Mouse (Mus musculus): ENCODE results near the gene Rbbp4. TPM values are rescaled to one million over a fixed set of nuclear protein-coding genes. Genes with fewer than 3 reads are reported as not detected.
A peak's percentile ranks its signal among the peaks of the same experiment; 100 is the strongest.

The Rbbp4 gene
- polyA plus RNA-seq, 1 experiment from 2014 or later: 428 TPM

GRCm38 (mm10) chr4:129320876-129321275, 14.3 kb downstream of the Rbbp4 start:
- no peaks in the 10 kb centered on the region for H3K9me3 ChIP-seq (replicated peaks; ENCODE audit: control insufficient read depth, low read length)
- H3K4me2 ChIP-seq (ENCODE audit: low read length): no peak overlapping the region
- H3K4me1 ChIP-seq (ENCODE audit: control insufficient read depth, insufficient read depth, low read length): no peaks in the 10 kb centered on the region
- H3K27ac ChIP-seq (ENCODE audit: low read depth, low read length): no peak overlapping the region
- WGBS: 94% methylated on average over 1 of the region's 1 CpGs
- H3K36me3 ChIP-seq (ENCODE audit: control insufficient read depth, insufficient read depth, low read length): peaks cover 68% of the 10 kb centered on the region
- no peak for DNase-seq (ENCODE audit: low spot score)
- no peak for ATAC-seq
- H3K27me3 ChIP-seq (replicated peaks; ENCODE audit: control insufficient read depth, insufficient read depth, low read length): no peaks in the 10 kb centered on the region
- H3K4me3 ChIP-seq (ENCODE audit: low read depth, low read length): no peak overlapping the region
- no peak overlapping the region for H3K9ac ChIP-seq (ENCODE audit: low read length)

DNA sequence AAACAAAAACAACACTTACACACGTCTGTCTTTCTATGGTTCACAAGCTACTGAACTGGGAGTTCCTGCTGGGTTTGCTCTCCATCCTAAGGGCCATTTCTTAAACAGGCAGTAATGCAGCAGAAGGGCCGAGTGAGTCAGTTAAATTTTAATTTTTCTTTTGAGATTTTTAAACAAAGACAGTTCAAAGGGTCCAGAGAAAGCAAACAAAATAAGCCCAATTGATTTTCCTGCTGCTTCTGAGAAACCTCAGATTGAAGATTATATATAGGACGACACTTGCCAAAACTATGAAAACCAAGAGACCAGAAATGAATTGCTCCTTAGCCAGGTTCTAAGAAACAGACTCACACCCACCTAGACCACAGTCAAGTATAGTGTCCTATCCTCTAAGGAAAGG, 21.3 kb downstream of the Rbbp4 start:
- no peaks in the 10 kb centered on the region for H3K27me3 ChIP-seq (replicated peaks; ENCODE audit: control insufficient read depth, insufficient read depth, low read length)
- H3K4me3 ChIP-seq (ENCODE audit: low read depth, low read length): no peak overlapping the region
- no peaks in the 10 kb centered on the region for H3K4me1 ChIP-seq (ENCODE audit: control insufficient read depth, insufficient read depth, low read length)
- no peak overlapping the region for H3K27ac ChIP-seq (ENCODE audit: low read depth, low read length)
- H3K4me2 ChIP-seq (ENCODE audit: low read length): no peak overlapping the region
- WGBS: 84% methylated on average over 3 of the region's 3 CpGs
- no peaks in the 10 kb centered on the region for H3K9me3 ChIP-seq (replicated peaks; ENCODE audit: control insufficient read depth, low read length)
- no peak overlapping the region for H3K9ac ChIP-seq (ENCODE audit: low read length)
- peaks cover 88% of the 10 kb centered on the region for H3K36me3 ChIP-seq (ENCODE audit: control insufficient read depth, insufficient read depth, low read length)
- DNase-seq (ENCODE audit: low spot score) (no peak), ATAC-seq (no peak)

DNA sequence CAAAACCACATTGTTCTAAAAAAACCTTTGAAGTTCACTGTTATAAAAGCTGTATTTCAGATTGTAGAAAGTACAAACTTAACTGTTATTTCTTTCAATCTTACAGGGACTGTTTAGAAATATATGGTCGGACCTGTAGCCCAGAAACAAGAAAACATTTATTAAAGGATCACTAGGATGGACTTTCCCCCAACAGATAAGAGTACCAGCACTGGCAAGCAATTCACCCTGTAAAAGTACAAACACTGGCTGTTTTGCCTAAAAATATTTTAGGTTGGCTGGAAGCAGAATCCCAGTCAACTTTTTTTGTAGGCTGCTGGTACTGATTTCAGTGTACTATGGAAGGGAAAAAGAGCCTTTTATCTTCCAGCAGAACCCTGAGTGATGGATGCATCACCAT, 27.2 kb downstream of the Rbbp4 start:
- no peak overlapping the region for H3K9ac ChIP-seq (ENCODE audit: low read length)
- H3K36me3 ChIP-seq (ENCODE audit: control insufficient read depth, insufficient read depth, low read length): peaks cover 58% of the 10 kb centered on the region
- ATAC-seq (no peak), DNase-seq (ENCODE audit: low spot score) (no peak)
- H3K27ac ChIP-seq (ENCODE audit: low read depth, low read length): no peak overlapping the region
- H3K4me1 ChIP-seq (ENCODE audit: control insufficient read depth, insufficient read depth, low read length): no peaks in the 10 kb centered on the region
- no peak overlapping the region for H3K4me3 ChIP-seq (ENCODE audit: low read depth, low read length)
- 92% methylated on average over 1 of the region's 1 CpGs for WGBS
- H3K4me2 ChIP-seq (ENCODE audit: low read length): no peak overlapping the region
- H3K9me3 ChIP-seq (replicated peaks; ENCODE audit: control insufficient read depth, low read length): no peaks in the 10 kb centered on the region
- H3K27me3 ChIP-seq (replicated peaks; ENCODE audit: control insufficient read depth, insufficient read depth, low read length): no peaks in the 10 kb centered on the region

DNA sequence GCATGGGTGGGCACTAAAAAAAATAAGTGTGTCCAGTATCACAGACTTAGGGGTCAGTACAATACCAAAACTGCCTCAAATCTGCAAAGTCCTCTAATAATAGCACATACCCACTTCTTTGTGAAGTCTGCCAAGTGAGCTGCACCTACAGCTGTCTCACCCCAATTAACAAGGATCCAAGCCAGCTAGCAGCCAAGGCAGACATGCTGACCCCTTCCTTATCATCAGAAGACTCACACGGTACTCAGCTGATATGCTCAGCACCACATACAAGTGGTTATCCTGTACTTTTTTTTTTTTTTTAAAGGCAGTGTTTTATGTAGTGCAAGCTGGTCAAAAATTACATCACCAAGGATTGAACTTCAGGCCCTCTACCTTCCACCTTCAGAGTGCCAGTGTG, 30.9 kb downstream of the Rbbp4 start:
- no peaks in the 10 kb centered on the region for H3K4me1 ChIP-seq (ENCODE audit: control insufficient read depth, insufficient read depth, low read length)
- no peak for DNase-seq (ENCODE audit: low spot score)
- H3K36me3 ChIP-seq (ENCODE audit: control insufficient read depth, insufficient read depth, low read length): peaks cover 32% of the 10 kb centered on the region
- no peaks in the 10 kb centered on the region for H3K9me3 ChIP-seq (replicated peaks; ENCODE audit: control insufficient read depth, low read length)
- no peaks in the 10 kb centered on the region for H3K27me3 ChIP-seq (replicated peaks; ENCODE audit: control insufficient read depth, insufficient read depth, low read length)
- WGBS: 63% methylated on average over 1 of the region's 1 CpGs
- H3K4me3 ChIP-seq (ENCODE audit: low read depth, low read length): no peak overlapping the region
- no peak overlapping the region for H3K4me2 ChIP-seq (ENCODE audit: low read length)
- no peak; the same call in 1 of the 2 replicates for ATAC-seq
- H3K9ac ChIP-seq (ENCODE audit: low read length): no peak overlapping the region
- no peak overlapping the region for H3K27ac ChIP-seq (ENCODE audit: low read depth, low read length)

DNA sequence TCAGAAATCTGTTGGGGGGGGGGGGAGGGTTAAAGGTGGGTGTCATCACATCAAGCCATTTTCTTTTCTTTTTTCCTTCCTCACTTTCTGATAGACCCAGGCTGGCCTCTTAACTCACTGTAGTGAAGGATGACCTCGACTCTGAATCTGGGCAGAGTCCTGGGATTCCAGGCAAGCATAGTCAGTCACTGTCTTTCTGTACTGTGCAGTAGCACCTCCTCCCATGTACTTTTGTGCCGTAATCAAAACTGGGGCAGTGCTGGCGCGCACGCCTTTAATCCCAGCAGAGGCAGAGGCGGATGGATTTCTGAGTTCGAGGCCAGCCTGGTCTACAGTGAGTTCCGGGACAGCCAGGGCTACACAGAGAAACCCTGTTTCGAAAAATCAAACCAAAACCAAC, 31.4 kb downstream of the Rbbp4 start:
- no peak overlapping the region for H3K4me2 ChIP-seq (ENCODE audit: low read length)
- WGBS: 89% methylated on average over 9 of the region's 9 CpGs
- H3K4me3 ChIP-seq (ENCODE audit: low read depth, low read length): no peak overlapping the region
- no peaks in the 10 kb centered on the region for H3K4me1 ChIP-seq (ENCODE audit: control insufficient read depth, insufficient read depth, low read length)
- no peak overlapping the region for H3K27ac ChIP-seq (ENCODE audit: low read depth, low read length)
- H3K9ac ChIP-seq (ENCODE audit: low read length): no peak overlapping the region
- H3K9me3 ChIP-seq (replicated peaks; ENCODE audit: control insufficient read depth, low read length): no peaks in the 10 kb centered on the region
- DNase-seq (ENCODE audit: low spot score) (no peak), ATAC-seq (no peak)
- H3K27me3 ChIP-seq (replicated peaks; ENCODE audit: control insufficient read depth, insufficient read depth, low read length): no peaks in the 10 kb centered on the region
- peaks cover 27% of the 10 kb centered on the region for H3K36me3 ChIP-seq (ENCODE audit: control insufficient read depth, insufficient read depth, low read length)

DNA sequence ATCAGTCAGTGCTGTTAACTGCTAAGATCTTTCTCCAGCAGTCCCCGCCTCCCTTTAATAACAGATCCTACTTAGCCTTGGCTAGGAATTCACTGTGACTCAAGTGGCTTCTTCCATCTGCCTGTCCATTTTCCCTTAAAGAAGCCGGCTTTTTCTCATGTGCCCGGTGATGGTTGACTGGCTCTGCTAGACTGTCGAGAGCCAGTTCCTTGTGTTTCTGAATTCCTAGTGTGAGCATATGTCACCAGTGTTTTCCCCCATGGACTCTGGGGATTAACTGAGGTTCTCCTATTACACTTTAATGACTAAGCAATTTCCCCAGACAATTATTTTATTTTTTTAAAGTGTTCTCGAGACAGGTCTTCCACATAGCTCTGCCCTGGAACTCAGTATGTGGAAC, 31.8 kb downstream of the Rbbp4 start:
- Histone ChIP-seq H3K9ac (ENCODE audit: low read length) (no peak overlapping the region), H3K4me2 (ENCODE audit: low read length) (no peak overlapping the region), H3K4me1 (ENCODE audit: control insufficient read depth, insufficient read depth, low read length) (no peaks in the 10 kb centered on the region), H3K27ac (ENCODE audit: low read depth, low read length) (no peak overlapping the region), H3K36me3 (ENCODE audit: control insufficient read depth, insufficient read depth, low read length) (peaks cover 23% of the 10 kb centered on the region), H3K4me3 (ENCODE audit: low read depth, low read length) (no peak overlapping the region), H3K27me3 (replicated peaks; ENCODE audit: control insufficient read depth, insufficient read depth, low read length) (no peaks in the 10 kb centered on the region), H3K9me3 (replicated peaks; ENCODE audit: control insufficient read depth, low read length) (no peaks in the 10 kb centered on the region)
- no peak for ATAC-seq
- 80% methylated on average over 5 of the region's 5 CpGs for WGBS
- DNase-seq (ENCODE audit: low spot score): no peak

- no peak for ATAC-seq
- Histone ChIP-seq H3K9ac (ENCODE audit: low read length) (no peak overlapping the region), H3K4me1 (ENCODE audit: control insufficient read depth, insufficient read depth, low read length) (no peaks in the 10 kb centered on the region), H3K27me3 (replicated peaks; ENCODE audit: control insufficient read depth, insufficient read depth, low read length) (no peaks in the 10 kb centered on the region), H3K9me3 (replicated peaks; ENCODE audit: control insufficient read depth, low read length) (no peaks in the 10 kb centered on the region), H3K4me2 (ENCODE audit: low read length) (no peak overlapping the region), H3K27ac (ENCODE audit: low read depth, low read length) (no peak overlapping the region), H3K4me3 (ENCODE audit: low read depth, low read length) (no peak overlapping the region), H3K36me3 (ENCODE audit: control insufficient read depth, insufficient read depth, low read length) (no peaks in the 10 kb centered on the region)
- DNase-seq (ENCODE audit: low spot score): peak; percentile 22
- WGBS: 40% methylated on average over 10 of the region's 10 CpGs
Measured at GRCm38 (mm10) chr4:129299121-129299520, 36.0 kb downstream of the Rbbp4 start.

- ATAC-seq: no peak
- H3K27me3 ChIP-seq (replicated peaks; ENCODE audit: control insufficient read depth, insufficient read depth, low read length): no peaks in the 10 kb centered on the region
- 88% methylated on average over 4 of the region's 4 CpGs for WGBS
- H3K4me1 ChIP-seq (ENCODE audit: control insufficient read depth, insufficient read depth, low read length): no peaks in the 10 kb centered on the region
- DNase-seq (ENCODE audit: low spot score): no peak
- no peaks in the 10 kb centered on the region for H3K36me3 ChIP-seq (ENCODE audit: control insufficient read depth, insufficient read depth, low read length)
- no peak overlapping the region for H3K4me3 ChIP-seq (ENCODE audit: low read depth, low read length)
- H3K9me3 ChIP-seq (replicated peaks; ENCODE audit: control insufficient read depth, low read length): no peaks in the 10 kb centered on the region
- H3K27ac ChIP-seq (ENCODE audit: low read depth, low read length): no peak overlapping the region
- no peak overlapping the region for H3K4me2 ChIP-seq (ENCODE audit: low read length)
- no peak overlapping the region for H3K9ac ChIP-seq (ENCODE audit: low read length)
Measured at GRCm38 (mm10) chr4:129297724-129298123, 37.4 kb downstream of the Rbbp4 start.

- no peak overlapping the region for H3K4me3 ChIP-seq (ENCODE audit: low read depth, low read length)
- H3K27ac ChIP-seq (ENCODE audit: low read depth, low read length): no peak overlapping the region
- H3K4me2 ChIP-seq (ENCODE audit: low read length): no peak overlapping the region
- no peaks in the 10 kb centered on the region for H3K27me3 ChIP-seq (replicated peaks; ENCODE audit: control insufficient read depth, insufficient read depth, low read length)
- H3K9ac ChIP-seq (ENCODE audit: low read length): no peak overlapping the region
- H3K4me1 ChIP-seq (ENCODE audit: control insufficient read depth, insufficient read depth, low read length): no peaks in the 10 kb centered on the region
- WGBS: 94% methylated on average over 7 of the region's 7 CpGs
- ATAC-seq: no peak
- H3K9me3 ChIP-seq (replicated peaks; ENCODE audit: control insufficient read depth, low read length): no peaks in the 10 kb centered on the region
- no peak for DNase-seq (ENCODE audit: low spot score)
- no peaks in the 10 kb centered on the region for H3K36me3 ChIP-seq (ENCODE audit: control insufficient read depth, insufficient read depth, low read length)
Measured at GRCm38 (mm10) chr4:129296066-129296465, 39.1 kb downstream of the Rbbp4 start.

Measured in forebrain, embryonic 14.5 days (tissue).